Mouse (Mus musculus): ENCODE data around the gene Ctsc. TPM values are rescaled to one million over a fixed set of nuclear protein-coding genes. Genes with fewer than 3 reads are reported as not detected.
A peak's percentile ranks its signal among the peaks of the same experiment; 100 is the strongest.
"Not testable (repeated sequence)": the region's sequence is repeated elsewhere in the genome, so short reads cannot be mapped to it uniquely, and the experiment has no call there.

Gene Ctsc
- 18.7 and 21.4 TPM in 2 replicates for polyA plus RNA-seq (2015; fragmentation: Nextera tagmentation; extraction: Ambion mirVana)

- H3K27me3 ChIP-seq, result no peaks in the 10 kb centered on the region
- H3K4me1 ChIP-seq (replicated peaks), result peaks cover 11% of the 10 kb centered on the region
- no peaks in the 10 kb centered on the region for H3K36me3 ChIP-seq
- peak; percentile 88 for ATAC-seq (ENCODE audit: low read depth)
- H3K27ac ChIP-seq (replicated peaks), result no peak within 1 kb of the TSS
- peak within 1 kb of the TSS; percentile 65 for H3K9ac ChIP-seq
- H3K4me3 ChIP-seq, result peak within 1 kb of the TSS; percentile 45
- WGBS, result 3% methylated on average over 34 of the region's 34 CpGs
- H3K4me2 ChIP-seq, result peak within 1 kb of the TSS; percentile 78
- H3K9me3 ChIP-seq, result no peaks in the 10 kb centered on the region
Observed at GRCm38 (mm10) chr7:88277858-88278627, at the start of gene Ctsc. Ctsc (plus strand) TSS chr7:88278085.

GRCm38 (mm10) chr7:88229051-88229450 lies 48.8 kb upstream of the Ctsc start:
- H3K9me3 ChIP-seq, result no peaks in the 10 kb centered on the region
- H3K36me3 ChIP-seq, result no peaks in the 10 kb centered on the region
- 76% methylated on average over 2 of the region's 2 CpGs for WGBS
- no peaks in the 10 kb centered on the region for H3K4me1 ChIP-seq (replicated peaks)
- no peak overlapping the region for H3K9ac ChIP-seq
- no peak overlapping the region for H3K4me3 ChIP-seq
- no peak for ATAC-seq (ENCODE audit: low read depth)
- no peak overlapping the region for H3K27ac ChIP-seq (replicated peaks)
- no peak overlapping the region for H3K4me2 ChIP-seq
- no peaks in the 10 kb centered on the region for H3K27me3 ChIP-seq

- Histone ChIP-seq H3K9ac (no peak overlapping the region), H3K4me3 (no peak overlapping the region), H3K9me3 (no peaks in the 10 kb centered on the region), H3K36me3 (no peaks in the 10 kb centered on the region), H3K27ac (replicated peaks) (no peak overlapping the region), H3K27me3 (no peaks in the 10 kb centered on the region), H3K4me2 (no peak overlapping the region), H3K4me1 (replicated peaks) (no peaks in the 10 kb centered on the region)
- WGBS, result 94% methylated on average over 4 of the region's 4 CpGs
- no peak for ATAC-seq (ENCODE audit: low read depth)
Observed at GRCm38 (mm10) chr7:88230121-88230520, 47.8 kb upstream of the Ctsc start.

- no peak overlapping the region for H3K4me2 ChIP-seq
- no peak overlapping the region for H3K27ac ChIP-seq (replicated peaks)
- H3K27me3 ChIP-seq, result no peaks in the 10 kb centered on the region
- H3K36me3 ChIP-seq, result no peaks in the 10 kb centered on the region
- WGBS, result 90% methylated on average over 7 of the region's 7 CpGs
- no peak for ATAC-seq (ENCODE audit: low read depth)
- no peak overlapping the region for H3K4me3 ChIP-seq
- H3K9ac ChIP-seq, result no peak overlapping the region
- no peaks in the 10 kb centered on the region for H3K9me3 ChIP-seq
- no peaks in the 10 kb centered on the region for H3K4me1 ChIP-seq (replicated peaks)
Observed at GRCm38 (mm10) chr7:88230756-88231522, 46.9 kb upstream of the Ctsc start.

GRCm38 (mm10) chr7:88243059-88243458 lies 34.8 kb upstream of the Ctsc start:
- Histone ChIP-seq H3K27ac (replicated peaks) (no peak overlapping the region), H3K4me3 (no peak overlapping the region), H3K9me3 (no peaks in the 10 kb centered on the region), H3K4me2 (no peak overlapping the region), H3K36me3 (no peaks in the 10 kb centered on the region), H3K27me3 (no peaks in the 10 kb centered on the region), H3K4me1 (replicated peaks) (no peaks in the 10 kb centered on the region), H3K9ac (no peak overlapping the region)
- no peak for ATAC-seq (ENCODE audit: low read depth)
- WGBS, result 89% methylated on average over 3 of the region's 3 CpGs

GRCm38 (mm10) chr7:88244462-88244861 lies 33.4 kb upstream of the Ctsc start:
- no peak overlapping the region for H3K9ac ChIP-seq
- H3K27ac ChIP-seq (replicated peaks), result no peak overlapping the region
- H3K4me1 ChIP-seq (replicated peaks), result no peaks in the 10 kb centered on the region
- ATAC-seq (ENCODE audit: low read depth), result no peak
- H3K27me3 ChIP-seq, result no peaks in the 10 kb centered on the region
- H3K9me3 ChIP-seq, result no peaks in the 10 kb centered on the region
- H3K4me3 ChIP-seq, result no peak overlapping the region
- H3K4me2 ChIP-seq, result no peak overlapping the region
- no peaks in the 10 kb centered on the region for H3K36me3 ChIP-seq

- H3K4me2 ChIP-seq; H3K27me3 ChIP-seq; H3K4me3 ChIP-seq; H3K4me1 ChIP-seq (replicated peaks); H3K9ac ChIP-seq; H3K27ac ChIP-seq (replicated peaks); ATAC-seq (ENCODE audit: low read depth); H3K36me3 ChIP-seq; H3K9me3 ChIP-seq: not testable (repeated sequence)
- WGBS, result 91% methylated on average over 2 of the region's 2 CpGs
Observed at GRCm38 (mm10) chr7:88250380-88250779, 27.5 kb upstream of the Ctsc start.

GRCm38 (mm10) chr7:88251535-88251934 lies 26.4 kb upstream of the Ctsc start:
- Histone ChIP-seq H3K27me3 (no peaks in the 10 kb centered on the region), H3K36me3 (no peaks in the 10 kb centered on the region), H3K4me1 (replicated peaks) (no peaks in the 10 kb centered on the region), H3K4me3 (no peak overlapping the region), H3K4me2 (no peak overlapping the region), H3K27ac (replicated peaks) (no peak overlapping the region), H3K9me3 (no peaks in the 10 kb centered on the region), H3K9ac (no peak overlapping the region)
- 74% methylated on average over 1 of the region's 1 CpGs for WGBS
- no peak for ATAC-seq (ENCODE audit: low read depth)

GRCm38 (mm10) chr7:88252129-88252528 lies 25.8 kb upstream of the Ctsc start:
- Histone ChIP-seq H3K36me3 (no peaks in the 10 kb centered on the region), H3K4me3 (no peak overlapping the region), H3K9me3 (no peaks in the 10 kb centered on the region), H3K4me1 (replicated peaks) (no peaks in the 10 kb centered on the region), H3K4me2 (no peak overlapping the region), H3K9ac (no peak overlapping the region), H3K27ac (replicated peaks) (no peak overlapping the region), H3K27me3 (no peaks in the 10 kb centered on the region)
- no peak for ATAC-seq (ENCODE audit: low read depth)

GRCm38 (mm10) chr7:88254884-88255283 lies 23.0 kb upstream of the Ctsc start:
- no peaks in the 10 kb centered on the region for H3K36me3 ChIP-seq

GRCm38 (mm10) chr7:88259155-88259925 lies 18.5 kb upstream of the Ctsc start:
- Histone ChIP-seq H3K4me2 (no peak overlapping the region), H3K9ac (no peak overlapping the region), H3K4me1 (replicated peaks) (no peaks in the 10 kb centered on the region), H3K9me3 (no peaks in the 10 kb centered on the region; the same call in 1 of the 2 replicates), H3K36me3 (no peaks in the 10 kb centered on the region), H3K27ac (replicated peaks) (no peak overlapping the region), H3K4me3 (no peak overlapping the region), H3K27me3 (no peaks in the 10 kb centered on the region)
- WGBS, result 78% methylated on average over 7 of the region's 7 CpGs
- ATAC-seq (ENCODE audit: low read depth), result no peak

More at GRCm38 (mm10) chr7:88254884-88255283, 23.0 kb upstream of the Ctsc start:
- H3K9ac ChIP-seq, result no peak overlapping the region
- no peak overlapping the region for H3K4me3 ChIP-seq
- no peaks in the 10 kb centered on the region for H3K9me3 ChIP-seq
- no peak for ATAC-seq (ENCODE audit: low read depth)
- no peaks in the 10 kb centered on the region for H3K27me3 ChIP-seq
- no peaks in the 10 kb centered on the region for H3K4me1 ChIP-seq (replicated peaks)
- no peak overlapping the region for H3K4me2 ChIP-seq
- H3K27ac ChIP-seq (replicated peaks), result no peak overlapping the region

- no peak overlapping the region for H3K27ac ChIP-seq (replicated peaks)
- H3K9me3 ChIP-seq, result no peaks in the 10 kb centered on the region; the same call in 1 of the 2 replicates
- H3K4me1 ChIP-seq (replicated peaks), result no peaks in the 10 kb centered on the region
- H3K4me2 ChIP-seq, result no peak overlapping the region
- no peaks in the 10 kb centered on the region for H3K36me3 ChIP-seq
- no peaks in the 10 kb centered on the region for H3K27me3 ChIP-seq
- no peak overlapping the region for H3K9ac ChIP-seq
- no peak overlapping the region for H3K4me3 ChIP-seq
- WGBS, result 88% methylated on average over 4 of the region's 4 CpGs
- no peak for ATAC-seq (ENCODE audit: low read depth)
Observed at GRCm38 (mm10) chr7:88261799-88262198, 16.1 kb upstream of the Ctsc start.

Measured in neural tube, embryonic 13.5 days (tissue).